Comparison of ENCODE assay signal across 23 mouse cellular contexts in the genomic region with DNA sequence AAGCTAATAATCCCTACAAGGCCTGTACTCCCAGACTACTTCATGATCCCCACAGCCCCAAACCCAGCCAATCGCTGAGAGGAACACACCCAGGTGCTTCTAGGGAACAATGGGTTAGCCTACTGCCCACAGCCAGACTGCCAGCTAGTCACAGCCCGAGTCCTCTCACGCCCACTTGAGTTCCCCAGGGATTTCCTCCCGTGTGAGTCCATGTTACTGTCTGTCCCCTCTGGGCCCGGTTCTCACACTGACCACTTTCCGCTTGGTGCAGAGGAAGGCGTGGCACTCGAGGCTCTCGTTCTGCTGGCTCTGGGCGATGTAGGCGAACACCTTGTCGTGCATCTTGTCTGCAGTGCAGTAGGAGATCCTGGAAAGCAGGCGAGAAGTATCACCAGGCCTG. TPM values are rescaled to one million over a fixed set of nuclear protein-coding genes. Genes with fewer than 3 reads are reported as not detected.
DNase-seq lines count a peak whose midpoint lies in the region; ATAC-seq and TF ChIP-seq lines count a peak whose summit lies in the region.
"Had no signal": no experiment of that assay in that cellular context is flagged by ENCODE, and none has a peak within 500 bp of the region (broad histone marks: within the 10 kb centered on the region; RNA-seq: fewer than 3 reads in every experiment).

No protein-coding gene starts in this region.

- no peak for TF ChIP-seq POLR2A in thymus, adult 2 months (IDR thresholded peaks at IDR 0.05; ENCODE audit: control insufficient read depth, extremely low read depth, insufficient read depth, low read length, poor library complexity)
- TF ChIP-seq POLR2A in small intestine, adult 2 months (IDR thresholded peaks at IDR 0.05; ENCODE audit: low read depth, low read length), result no peak

- H3K4me3 ChIP-seq in hindbrain, embryonic 10.5 days, result no peak overlapping the region
- H3K4me3 ChIP-seq in hindbrain, embryonic 13.5 days, result no peak overlapping the region
- no peak overlapping the region for H3K4me3 ChIP-seq in thymus, adult 2 months (ENCODE audit: control insufficient read depth, insufficient read depth, low read length)
- no peak overlapping the region for H3K4me3 ChIP-seq in liver, embryonic 12.5 days
- H3K4me3 ChIP-seq in small intestine, adult 2 months (ENCODE audit: low read depth, low read length), result no peak overlapping the region
- H3K4me3 ChIP-seq: gastrocnemius, adult 2 months; left cerebral cortex, adult 2 months had no signal

- H3K27ac ChIP-seq in hindbrain, embryonic 10.5 days, result peak overlapping the region; percentile 75; the same call in 1 of the 2 replicates
- no peak overlapping the region for H3K27ac ChIP-seq in hindbrain, embryonic 13.5 days
- peak overlapping the region; percentile 98 for H3K27ac ChIP-seq in thymus, adult 2 months (ENCODE audit: control insufficient read depth, insufficient read depth, low read length)
- peak overlapping the region; percentile 87 for H3K27ac ChIP-seq in liver, embryonic 12.5 days
- peak overlapping the region; percentile 58 for H3K27ac ChIP-seq in small intestine, adult 2 months (ENCODE audit: insufficient read depth, low read depth, low read length)
- H3K27ac ChIP-seq: gastrocnemius, adult 2 months; left cerebral cortex, adult 2 months had no signal

- H3K36me3 ChIP-seq in hindbrain, embryonic 10.5 days, result no peaks in the 10 kb centered on the region
- no peaks in the 10 kb centered on the region for H3K36me3 ChIP-seq in hindbrain, embryonic 13.5 days
- H3K36me3 ChIP-seq in thymus, adult 2 months (ENCODE audit: control insufficient read depth, insufficient read depth, low read length), result no peaks in the 10 kb centered on the region
- peaks cover 72% of the 10 kb centered on the region for H3K36me3 ChIP-seq in liver, embryonic 12.5 days
- no peaks in the 10 kb centered on the region for H3K36me3 ChIP-seq in small intestine, adult 2 months (ENCODE audit: control insufficient read depth, insufficient read depth, low read length)

- H3K9ac ChIP-seq in hindbrain, embryonic 13.5 days, result no peak overlapping the region
- H3K9ac ChIP-seq in liver, embryonic 12.5 days, result no peak overlapping the region
- H3K9ac ChIP-seq: hindbrain, embryonic 14.5 days had no signal

- 85% methylated on average over 13 of the region's 13 CpGs for WGBS in hindbrain, embryonic 10.5 days
- WGBS in hindbrain, embryonic 13.5 days, result 87% methylated on average over 13 of the region's 13 CpGs
- 60% methylated on average over 13 of the region's 13 CpGs for WGBS in thymus, adult 2 months
- WGBS in liver, embryonic 12.5 days (ENCODE audit: insufficient replicate concordance), result 74% methylated on average over 13 of the region's 13 CpGs
- WGBS in small intestine, adult 2 months, result 73% methylated on average over 13 of the region's 13 CpGs

- no peak for ATAC-seq in hindbrain, embryonic 13.5 days (ENCODE audit: low FRiP score)
- ATAC-seq in liver, embryonic 12.5 days, result no peak
- ATAC-seq: activated CD4-positive, CD25-positive, alpha-beta regulatory T cell, adult 4 months; inflammation-experienced regulatory T-cells, adult 6 months; lung, postnatal 0 days had no signal

- H3K9me3 ChIP-seq in hindbrain, embryonic 10.5 days, result no peaks in the 10 kb centered on the region
- H3K9me3 ChIP-seq in hindbrain, embryonic 13.5 days, result no peaks in the 10 kb centered on the region
- H3K9me3 ChIP-seq in liver, embryonic 12.5 days (replicated peaks), result no peaks in the 10 kb centered on the region

- DNase-seq in hindbrain, embryonic 10.5 days (ENCODE audit: low spot score), result no peak
- no peak for DNase-seq in thymus, adult 2 months
- DNase-seq in thymus, postnatal 10 days (ENCODE audit: low spot score in 2 of 2), result no peak
- no peak for DNase-seq in embryo, embryonic 10.5 days (ENCODE audit: low spot score)
- DNase-seq in embryo, embryonic 9.5 days (ENCODE audit: extremely low spot score), result no peak
- DNase-seq: adrenal gland, adult 8-10 months; cerebellum, adult 8-10 months; gastrocnemius, adult 2 months; heart, postnatal 14 days; kidney, adult 18-20 months; layer of hippocampus, adult 9-11 months; left cerebral cortex, postnatal 4 days; midbrain, embryonic 14.5 days had no signal

- no peak for TF ChIP-seq CTCF in thymus, adult 2 months (IDR thresholded peaks at IDR 0.05; ENCODE audit: borderline replicate concordance, control insufficient read depth, extremely low read depth, insufficient read depth, low read length, poor library complexity)
- TF ChIP-seq CTCF in small intestine, adult 2 months (IDR thresholded peaks at IDR 0.05; ENCODE audit: extremely low read depth, insufficient read length, insufficient replicate concordance, low read depth, low read length), result no peak

- H3K27me3 ChIP-seq in hindbrain, embryonic 10.5 days (ENCODE audit: insufficient read depth, poor library complexity, severe bottlenecking), result 0 out of 2 replicates have a peak, but pooled peaks cover 4% of the 10 kb centered on the region
- no peaks in the 10 kb centered on the region for H3K27me3 ChIP-seq in hindbrain, embryonic 13.5 days
- no peaks in the 10 kb centered on the region for H3K27me3 ChIP-seq in thymus, adult 2 months (ENCODE audit: control insufficient read depth, insufficient read depth, low read length)
- no peaks in the 10 kb centered on the region for H3K27me3 ChIP-seq in liver, embryonic 12.5 days (replicated peaks)
- H3K27me3 ChIP-seq in small intestine, adult 2 months (ENCODE audit: control insufficient read depth, insufficient read depth, low read length), result no peaks in the 10 kb centered on the region
- H3K27me3 ChIP-seq: CH12.LX had no signal

- peaks cover 87% of the 10 kb centered on the region for H3K4me1 ChIP-seq in hindbrain, embryonic 10.5 days (replicated peaks)
- H3K4me1 ChIP-seq in hindbrain, embryonic 13.5 days (replicated peaks), result peaks cover 38% of the 10 kb centered on the region
- peaks cover 84% of the 10 kb centered on the region for H3K4me1 ChIP-seq in thymus, adult 2 months (replicated peaks; ENCODE audit: control insufficient read depth, insufficient read depth, low read length)
- H3K4me1 ChIP-seq in liver, embryonic 12.5 days, result peaks cover 97% of the 10 kb centered on the region
- peaks cover 35% of the 10 kb centered on the region for H3K4me1 ChIP-seq in small intestine, adult 2 months (ENCODE audit: control insufficient read depth, insufficient read depth, insufficient read length, low read length)

- H3K4me2 ChIP-seq in hindbrain, embryonic 13.5 days, result no peak overlapping the region
- H3K4me2 ChIP-seq in liver, embryonic 12.5 days, result no peak overlapping the region
- H3K4me2 ChIP-seq: heart, embryonic 11.5 days; hindbrain, embryonic 14.5 days had no signal

RNA-seq across cellular contexts. Expression of a gene that starts 12.9 kb away (rescaled TPM):
- polyA plus RNA-seq in hindbrain, embryonic 10.5 days (2016; fragmentation: Nextera tagmentation; extraction: Ambion mirVana), result 9.7 and 11.4 TPM in 2 replicates
- polyA plus RNA-seq in hindbrain, embryonic 13.5 days (2015; fragmentation: Nextera tagmentation; extraction: Ambion mirVana), result 2.9 and 4.1 TPM in 2 replicates
- 25.3 and 26.0 TPM in 2 replicates for polyA plus RNA-seq in thymus, adult 2 months (2012; rRNA removed)
- polyA plus RNA-seq in liver, embryonic 12.5 days (2016; fragmentation: Nextera tagmentation; extraction: Ambion mirVana), result 26.4 and 28.2 TPM in 2 replicates
- 10.8 and 11.2 TPM in 2 replicates for polyA plus RNA-seq in small intestine, adult 2 months (2012; rRNA removed)

RNA-seq across cellular contexts. Expression of a gene that starts 50.9 kb away (rescaled TPM):
- polyA plus RNA-seq in hindbrain, embryonic 10.5 days (2016; fragmentation: Nextera tagmentation; extraction: Ambion mirVana), result 3.7 and 4.1 TPM in 2 replicates
- 3.6 and 3.8 TPM in 2 replicates for polyA plus RNA-seq in hindbrain, embryonic 13.5 days (2015; fragmentation: Nextera tagmentation; extraction: Ambion mirVana)
- 4.4 and 5.5 TPM in 2 replicates for polyA plus RNA-seq in thymus, adult 2 months (2012; rRNA removed)
- 3.2 and 3.5 TPM in 2 replicates for polyA plus RNA-seq in liver, embryonic 12.5 days (2016; fragmentation: Nextera tagmentation; extraction: Ambion mirVana)
- 2.8 and 3.7 TPM in 2 replicates for polyA plus RNA-seq in small intestine, adult 2 months (2012; rRNA removed)
